Mouse (Mus musculus): Measurements from ENCODE around the gene H2-M2.
"Not testable (repeated sequence)": the region's sequence is repeated elsewhere in the genome, so short reads cannot be mapped to it uniquely, and the experiment has no call there.

Gene H2-M2

GRCm38 (mm10) chr17:37483452-37483851 is at the start of gene H2-M2:
Gene H2-M2 (minus strand): TSS chr17:37483552.
- in situ Hi-C loops (cut with MboI; ENCODE audit: unreplicated experiment in 2 of 2) = no loop called here

- in situ Hi-C loops (cut with MboI; ENCODE audit: unreplicated experiment in 2 of 2) = not testable (repeated sequence)
These were observed 42.1 kb upstream of the H2-M2 start for GRCm38 (mm10) chr17:37525427-37525826.

GRCm38 (mm10) chr17:37524612-37525011 is 41.3 kb upstream of the H2-M2 start:
- in situ Hi-C loops (cut with MboI; ENCODE audit: unreplicated experiment in 2 of 2) = not testable (repeated sequence)

- in situ Hi-C loops (cut with MboI; ENCODE audit: unreplicated experiment in 2 of 2) = no loop called here
These were observed 24.4 kb upstream of the H2-M2 start, which contains the start of gene Olfr111 for GRCm38 (mm10) chr17:37507730-37508129. Gene Olfr111 (plus strand): TSS chr17:37508030.

GRCm38 (mm10) chr17:37491930-37492518 is 8.7 kb upstream of the H2-M2 start, which contains the start of gene Olfr110:
Gene Olfr110 (plus strand): TSS chr17:37492468.
- in situ Hi-C loops (cut with MboI; ENCODE audit: unreplicated experiment in 2 of 2) = no loop called here

- in situ Hi-C loops (cut with MboI; ENCODE audit: unreplicated experiment in 2 of 2) = no loop called here
These were observed 24.7 kb downstream of the H2-M2 start, which contains the start of gene Olfr109 for GRCm38 (mm10) chr17:37458616-37459015. Gene Olfr109 (plus strand): TSS chr17:37458916.

- in situ Hi-C loops (cut with MboI; ENCODE audit: unreplicated experiment in 2 of 2) = no loop called here
These were observed 38.2 kb downstream of the H2-M2 start, which contains the start of gene Olfr108 for GRCm38 (mm10) chr17:37445180-37445579. Gene Olfr108 (plus strand): TSS chr17:37445480.
